7 mouse cellular contexts compared by ENCODE assay signal in the genomic region with DNA sequence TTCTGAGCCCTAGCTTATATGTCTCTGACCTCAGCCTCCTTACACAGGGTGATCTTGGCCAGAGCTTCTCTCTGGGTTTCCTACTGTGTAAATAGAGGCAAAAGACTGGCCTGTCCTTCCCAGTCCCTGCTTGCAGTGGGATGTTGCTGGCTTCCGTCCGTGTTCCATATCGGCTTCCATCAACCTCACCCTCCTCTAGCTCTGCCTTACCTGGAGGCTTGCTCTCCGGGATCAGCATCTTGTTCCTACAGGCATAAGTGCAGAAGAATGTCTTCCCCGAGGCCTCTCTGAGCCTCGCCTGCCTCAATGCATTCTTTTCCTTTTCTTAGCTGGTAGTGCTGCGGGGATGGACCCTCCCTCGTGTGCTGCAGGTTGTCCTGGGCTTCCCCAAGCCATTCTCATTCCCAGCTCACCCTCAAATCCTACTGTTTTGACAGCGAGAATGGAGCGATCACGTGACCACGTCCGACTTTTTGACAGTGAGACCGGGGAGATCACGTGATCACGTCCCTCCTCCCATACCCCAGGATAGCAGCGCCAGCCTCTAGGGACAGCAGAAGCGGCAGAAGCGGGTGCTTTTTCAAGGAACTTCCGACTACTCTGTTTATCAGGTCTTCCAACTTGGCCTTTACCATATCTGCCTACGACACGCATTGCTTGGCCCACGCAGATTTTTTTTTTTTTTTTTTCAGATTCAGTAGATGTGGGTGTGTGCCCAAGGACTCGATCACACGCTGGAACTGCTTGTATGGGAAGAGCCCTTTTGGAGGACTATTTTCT. TPM values are rescaled to one million over a fixed set of nuclear protein-coding genes. Genes with fewer than 3 reads are reported as not detected.
A peak's percentile ranks its signal among the peaks of the same experiment; 100 is the strongest.
DNase-seq lines count a peak whose midpoint lies in the region; ATAC-seq and TF ChIP-seq lines count a peak whose summit lies in the region.

No protein-coding gene starts in this region.

- WGBS in embryonic facial prominence, embryonic 15.5 days: 2% methylated on average over 25 of the region's 25 CpGs
- 5% methylated on average over 25 of the region's 25 CpGs for WGBS in heart, embryonic 10.5 days
- 6% methylated on average over 25 of the region's 25 CpGs for WGBS in limb, embryonic 12.5 days
- 4% methylated on average over 25 of the region's 25 CpGs for WGBS in midbrain, embryonic 13.5 days
- WGBS in small intestine, adult 2 months: 3% methylated on average over 25 of the region's 25 CpGs

- no peaks in the 10 kb centered on the region for H3K36me3 ChIP-seq in embryonic facial prominence, embryonic 15.5 days
- no peaks in the 10 kb centered on the region for H3K36me3 ChIP-seq in heart, embryonic 10.5 days
- no peaks in the 10 kb centered on the region for H3K36me3 ChIP-seq in limb, embryonic 12.5 days
- no peaks in the 10 kb centered on the region for H3K36me3 ChIP-seq in midbrain, embryonic 13.5 days
- H3K36me3 ChIP-seq in small intestine, adult 2 months (ENCODE audit: control insufficient read depth, insufficient read depth, low read length): no peaks in the 10 kb centered on the region

- H3K27me3 ChIP-seq in embryonic facial prominence, embryonic 15.5 days: no peaks in the 10 kb centered on the region
- peaks cover 12% of the 10 kb centered on the region for H3K27me3 ChIP-seq in heart, embryonic 10.5 days (ENCODE audit: insufficient read depth, poor library complexity, severe bottlenecking)
- peaks cover 12% of the 10 kb centered on the region; the same call in 1 of the 2 replicates for H3K27me3 ChIP-seq in limb, embryonic 12.5 days
- peaks cover 15% of the 10 kb centered on the region for H3K27me3 ChIP-seq in midbrain, embryonic 13.5 days
- H3K27me3 ChIP-seq in small intestine, adult 2 months (ENCODE audit: control insufficient read depth, insufficient read depth, low read length): no peaks in the 10 kb centered on the region

- H3K27ac ChIP-seq in bone marrow macrophage, adult 2 months (ENCODE audit: insufficient read depth, low read depth, low read length): no peak overlapping the region
- no peak overlapping the region for H3K27ac ChIP-seq in embryonic facial prominence, embryonic 15.5 days (replicated peaks)
- no peak overlapping the region for H3K27ac ChIP-seq in heart, embryonic 10.5 days
- H3K27ac ChIP-seq in limb, embryonic 12.5 days: no peak overlapping the region
- no peak overlapping the region for H3K27ac ChIP-seq in midbrain, embryonic 13.5 days
- 0 out of 2 replicates have a peak overlapping the region, but pooled peaks have one; percentile 1 for H3K27ac ChIP-seq in small intestine, adult 2 months (ENCODE audit: insufficient read depth, low read depth, low read length)

- TF ChIP-seq POLR2A in bone marrow macrophage, adult 2 months (IDR thresholded peaks at IDR 0.05; ENCODE audit: borderline replicate concordance, low read depth, low read length): no peak
- TF ChIP-seq POLR2A in small intestine, adult 2 months (IDR thresholded peaks at IDR 0.05; ENCODE audit: low read depth, low read length): no peak

- ATAC-seq in embryonic facial prominence, embryonic 15.5 days (ENCODE audit: insufficient number of reproducible peaks, low FRiP score, low TSS enrichment, low read depth): 0 out of 2 replicates have a peak, but pooled peaks have one; percentile 60
- peak; percentile 71; the same call in 1 of the 2 replicates for ATAC-seq in limb, embryonic 12.5 days (ENCODE audit: insufficient number of reproducible peaks, insufficient read depth, low FRiP score, low TSS enrichment, low read depth)
- peak; percentile 86 for ATAC-seq in midbrain, embryonic 13.5 days

- H3K4me1 ChIP-seq in bone marrow macrophage, adult 2 months (ENCODE audit: control insufficient read depth, insufficient read depth, low read length): peaks cover 29% of the 10 kb centered on the region
- H3K4me1 ChIP-seq in embryonic facial prominence, embryonic 15.5 days: peaks cover 6% of the 10 kb centered on the region; the same call in 1 of the 2 replicates
- H3K4me1 ChIP-seq in heart, embryonic 10.5 days: peaks cover 4% of the 10 kb centered on the region; the same call in 1 of the 2 replicates
- H3K4me1 ChIP-seq in limb, embryonic 12.5 days (replicated peaks): no peaks in the 10 kb centered on the region; the same call in 1 of the 2 replicates
- H3K4me1 ChIP-seq in midbrain, embryonic 13.5 days (replicated peaks): peaks cover 14% of the 10 kb centered on the region
- no peaks in the 10 kb centered on the region for H3K4me1 ChIP-seq in small intestine, adult 2 months (ENCODE audit: control insufficient read depth, insufficient read depth, insufficient read length, low read length)

- H3K4me2 ChIP-seq in embryonic facial prominence, embryonic 15.5 days (replicated peaks): peak overlapping the region; percentile 70
- H3K4me2 ChIP-seq in limb, embryonic 12.5 days: peak overlapping the region; percentile 72
- peak overlapping the region; percentile 67 for H3K4me2 ChIP-seq in midbrain, embryonic 13.5 days (replicated peaks)

- TF ChIP-seq CTCF in bone marrow macrophage, adult 2 months (IDR thresholded peaks at IDR 0.05; ENCODE audit: low read depth, low read length): no peak
- TF ChIP-seq CTCF in small intestine, adult 2 months (IDR thresholded peaks at IDR 0.05; ENCODE audit: extremely low read depth, insufficient read length, insufficient replicate concordance, low read depth, low read length): no peak

- no peaks in the 10 kb centered on the region for H3K9me3 ChIP-seq in embryonic facial prominence, embryonic 15.5 days (replicated peaks)
- H3K9me3 ChIP-seq in heart, embryonic 10.5 days: no peaks in the 10 kb centered on the region
- no peaks in the 10 kb centered on the region for H3K9me3 ChIP-seq in limb, embryonic 12.5 days
- H3K9me3 ChIP-seq in midbrain, embryonic 13.5 days: no peaks in the 10 kb centered on the region

- peak overlapping the region; percentile 27; the same call in 1 of the 2 replicates for H3K9ac ChIP-seq in embryonic facial prominence, embryonic 15.5 days
- peak overlapping the region; percentile 50 for H3K9ac ChIP-seq in limb, embryonic 12.5 days (replicated peaks)
- H3K9ac ChIP-seq in midbrain, embryonic 13.5 days (replicated peaks): peak overlapping the region; percentile 60

- DNase-seq in heart, embryonic 10.5 days (ENCODE audit: low spot score): peak; percentile 95
- peak; percentile 62 for DNase-seq in kidney, adult 9 months

- peak overlapping the region; percentile 27 for H3K4me3 ChIP-seq in bone marrow macrophage, adult 2 months (ENCODE audit: insufficient read depth, low read length)
- H3K4me3 ChIP-seq in embryonic facial prominence, embryonic 15.5 days (replicated peaks): peak overlapping the region; percentile 46
- peak overlapping the region; percentile 64 for H3K4me3 ChIP-seq in heart, embryonic 10.5 days
- H3K4me3 ChIP-seq in limb, embryonic 12.5 days (replicated peaks): peak overlapping the region; percentile 44
- peak overlapping the region; percentile 46 for H3K4me3 ChIP-seq in midbrain, embryonic 13.5 days (replicated peaks)
- peak overlapping the region; percentile 58 for H3K4me3 ChIP-seq in small intestine, adult 2 months (ENCODE audit: low read depth, low read length)

RNA-seq across cellular contexts. Expression of gene Il1r2, which starts 11.7 kb away (rescaled TPM):
- not detected in 2 replicates for polyA plus RNA-seq in bone marrow macrophage, adult 2 months (2012; ENCODE audit: insufficient read depth, insufficient read length, missing spikeins)
- polyA plus RNA-seq in embryonic facial prominence, embryonic 15.5 days (2015; fragmentation: Nextera tagmentation; extraction: Ambion mirVana): 4.0 and 4.7 TPM in 2 replicates
- 0.48 and 0.53 TPM in 2 replicates for polyA plus RNA-seq in heart, embryonic 10.5 days (2016; fragmentation: Nextera tagmentation; extraction: Ambion mirVana)
- polyA plus RNA-seq in limb, embryonic 12.5 days (2016; fragmentation: Nextera tagmentation; extraction: Ambion mirVana): 0.50 and 0.63 TPM in 2 replicates
- polyA plus RNA-seq in midbrain, embryonic 13.5 days (2015; fragmentation: Nextera tagmentation; extraction: Ambion mirVana): 0.15 TPM in 1 of 2 replicates, not detected in the other
- 0.85 and 1.2 TPM in 2 replicates for polyA plus RNA-seq in small intestine, adult 2 months (2012; rRNA removed)
